Mouse (Mus musculus): Measurements from ENCODE around the gene Ptprn2. TPM values are rescaled to one million over a fixed set of nuclear protein-coding genes. Genes with fewer than 3 reads are reported as not detected.

The Ptprn2 gene
- total RNA-seq, 2 experiments from 2014 or later, result 0.12 to 0.19 TPM

DNA sequence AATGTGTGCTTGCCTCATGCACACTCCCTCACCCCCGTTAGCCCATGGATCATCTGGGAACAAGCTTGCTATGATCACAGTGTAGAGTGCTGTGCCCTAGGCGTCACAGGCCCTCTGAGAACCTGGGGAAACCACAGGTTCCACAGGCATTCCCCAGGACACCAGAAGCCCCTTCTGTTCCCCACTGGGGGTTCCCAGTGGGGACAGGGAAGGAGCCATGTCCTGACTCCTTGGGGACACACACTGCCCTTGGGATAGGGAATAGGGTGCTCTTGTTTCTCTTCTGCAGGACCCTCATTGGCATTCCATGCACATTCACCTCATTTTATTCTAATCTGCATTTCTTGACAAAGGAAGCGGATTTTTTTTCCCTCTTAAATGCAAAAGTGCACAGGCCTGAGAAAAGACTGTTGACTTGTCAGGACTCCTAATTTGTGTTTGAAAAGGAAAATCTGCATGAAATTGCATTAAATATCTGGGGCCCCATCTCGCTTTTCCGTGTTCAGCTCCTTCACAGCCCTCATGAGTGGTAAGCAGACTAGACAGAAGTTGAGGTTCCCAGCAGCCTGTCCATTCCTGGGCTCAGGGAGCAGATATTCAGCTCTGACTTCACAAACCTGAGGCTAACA, 542.9 kb downstream of the Ptprn2 start:
- DNase-seq, result no peak
- intact Hi-C loops (cut with DNase I), result no loop called here

DNA sequence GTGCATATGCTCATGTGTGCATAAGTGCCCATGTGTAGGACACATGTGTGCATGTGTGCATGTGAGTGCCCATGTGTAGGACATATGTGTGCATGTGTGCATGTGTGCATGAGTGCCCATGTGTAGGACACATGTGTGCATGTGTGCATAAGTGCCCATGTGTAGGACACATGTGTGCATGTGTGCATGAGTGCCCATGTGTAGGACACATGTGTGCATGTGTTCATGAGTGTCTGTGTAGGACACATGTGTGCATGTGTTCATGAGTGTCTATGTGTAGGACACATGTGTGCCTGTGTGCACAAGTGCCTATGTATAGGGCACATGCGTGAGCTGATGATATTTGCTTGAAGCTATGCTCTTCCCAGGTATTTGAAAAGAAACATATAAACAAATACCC, 547.7 kb downstream of the Ptprn2 start:
- no peak for DNase-seq
- intact Hi-C loops (cut with DNase I), result no loop called here

DNA sequence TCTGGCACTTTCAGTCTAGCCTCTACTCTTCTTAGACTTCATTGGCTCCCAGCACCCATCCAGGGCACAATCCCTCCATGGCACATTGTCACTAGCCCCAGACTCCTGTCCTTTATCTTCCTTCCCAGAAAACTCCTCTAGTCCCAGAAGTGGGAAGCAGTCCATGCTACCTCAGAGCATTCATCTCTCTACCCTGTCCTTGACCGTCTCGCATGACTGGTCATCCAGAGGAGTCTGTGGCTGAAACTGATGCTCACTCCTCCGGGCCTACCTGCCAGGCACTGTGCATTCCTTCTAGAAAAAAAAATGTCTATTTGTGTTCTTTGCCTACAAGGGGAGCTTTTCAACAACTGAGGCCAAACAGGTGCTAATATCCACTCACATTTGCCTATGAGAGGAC, 549.0 kb downstream of the Ptprn2 start:
- intact Hi-C loops (cut with DNase I), result loop anchor here (2.0 kb wide), 1 partner anchor 292 kb away; no protein-coding TSS in a partner anchor
- no peak for DNase-seq

DNA sequence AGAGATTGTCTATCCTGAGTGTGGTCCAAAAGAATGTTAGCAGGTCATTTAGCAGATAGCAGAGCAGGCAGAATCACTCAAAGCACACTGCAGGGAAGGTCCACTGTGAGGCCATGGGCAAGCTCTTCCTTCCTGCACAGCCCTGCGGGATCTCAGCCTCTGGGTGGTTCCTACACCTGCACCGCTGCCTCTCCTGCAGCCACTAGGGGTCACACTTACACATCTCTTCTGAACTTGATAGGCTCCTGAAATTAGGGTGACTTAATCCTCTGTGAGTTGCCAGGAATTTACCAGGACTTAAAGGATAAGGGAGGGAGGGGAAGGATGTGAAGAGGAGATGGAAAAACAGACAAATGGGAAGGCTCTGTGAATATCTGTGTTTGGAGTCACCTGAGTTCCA, 549.7 kb downstream of the Ptprn2 start:
- intact Hi-C loops (cut with DNase I), result loop anchor here (2.0 to 5.0 kb wide), 2 partner anchors 292 to 317 kb away; no protein-coding TSS in a partner anchor
- peak; percentile 46 to 66 for DNase-seq

DNA sequence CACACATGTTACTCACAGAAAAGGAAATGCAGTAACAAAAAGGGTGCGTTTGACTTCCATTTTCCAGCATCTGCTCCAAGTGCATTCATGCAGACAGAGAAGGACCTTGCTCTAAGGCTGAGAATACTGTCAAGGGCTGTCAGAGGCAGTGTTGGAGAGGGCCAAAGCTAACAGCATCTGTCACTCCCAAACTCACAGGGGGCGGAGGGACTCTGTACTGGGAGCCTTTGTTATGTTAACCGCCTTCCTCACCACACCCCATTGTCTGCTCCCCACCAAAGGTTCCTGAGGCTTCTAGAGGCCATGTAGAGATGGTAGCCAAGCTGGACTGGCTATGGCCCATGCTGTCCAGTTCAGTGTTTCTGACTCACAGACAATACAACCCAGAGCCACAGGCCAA, 553.9 kb downstream of the Ptprn2 start:
- DNase-seq, result no peak

DNA sequence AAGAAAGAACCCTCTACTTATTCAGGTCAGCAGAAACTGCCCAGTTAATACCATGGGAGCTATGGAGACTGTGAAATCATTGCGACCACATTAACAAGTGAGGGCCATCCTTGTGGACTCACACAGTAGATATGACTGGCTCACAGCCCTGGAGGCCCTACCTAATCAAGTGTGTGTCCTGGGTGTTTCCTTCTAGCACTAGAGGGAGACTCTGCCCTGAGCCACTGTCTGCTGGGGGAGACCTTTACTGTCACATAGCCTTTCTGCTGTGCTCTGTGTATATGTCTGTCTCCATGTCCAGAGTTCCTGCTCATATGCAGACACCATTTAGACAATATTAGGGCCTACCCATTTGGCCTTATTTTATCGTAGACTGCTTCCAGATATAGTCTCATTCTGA, 555.9 kb downstream of the Ptprn2 start:
- intact Hi-C loops (cut with DNase I), result no loop called here
- DNase-seq, result no peak

More for the DNA sequence above, 553.9 kb downstream of the Ptprn2 start:
- intact Hi-C loops (cut with DNase I), result loop anchor here (5.0 kb wide), 1 partner anchor 313 kb away; no protein-coding TSS in a partner anchor

DNA sequence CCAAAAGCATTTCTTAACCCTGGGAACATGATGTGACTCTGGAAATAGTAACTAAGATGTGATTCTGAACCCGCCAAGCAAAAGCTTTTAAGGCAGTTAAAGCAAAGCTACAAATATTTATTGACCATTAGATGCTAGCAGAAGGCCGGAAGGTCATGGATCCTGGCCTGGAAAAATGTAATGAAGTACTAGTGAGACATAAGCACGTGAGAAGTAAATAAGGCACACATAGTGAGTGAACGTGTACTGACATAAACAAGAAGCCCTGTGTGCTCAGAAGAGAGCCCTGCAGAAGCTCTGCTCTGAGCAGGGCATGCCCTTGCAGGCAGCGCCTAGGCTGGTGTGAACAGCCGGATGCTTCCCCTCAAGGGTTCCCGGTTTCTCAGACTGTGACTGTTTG, 557.2 kb downstream of the Ptprn2 start:
- intact Hi-C loops (cut with DNase I), result no loop called here
- no peak for DNase-seq

DNA sequence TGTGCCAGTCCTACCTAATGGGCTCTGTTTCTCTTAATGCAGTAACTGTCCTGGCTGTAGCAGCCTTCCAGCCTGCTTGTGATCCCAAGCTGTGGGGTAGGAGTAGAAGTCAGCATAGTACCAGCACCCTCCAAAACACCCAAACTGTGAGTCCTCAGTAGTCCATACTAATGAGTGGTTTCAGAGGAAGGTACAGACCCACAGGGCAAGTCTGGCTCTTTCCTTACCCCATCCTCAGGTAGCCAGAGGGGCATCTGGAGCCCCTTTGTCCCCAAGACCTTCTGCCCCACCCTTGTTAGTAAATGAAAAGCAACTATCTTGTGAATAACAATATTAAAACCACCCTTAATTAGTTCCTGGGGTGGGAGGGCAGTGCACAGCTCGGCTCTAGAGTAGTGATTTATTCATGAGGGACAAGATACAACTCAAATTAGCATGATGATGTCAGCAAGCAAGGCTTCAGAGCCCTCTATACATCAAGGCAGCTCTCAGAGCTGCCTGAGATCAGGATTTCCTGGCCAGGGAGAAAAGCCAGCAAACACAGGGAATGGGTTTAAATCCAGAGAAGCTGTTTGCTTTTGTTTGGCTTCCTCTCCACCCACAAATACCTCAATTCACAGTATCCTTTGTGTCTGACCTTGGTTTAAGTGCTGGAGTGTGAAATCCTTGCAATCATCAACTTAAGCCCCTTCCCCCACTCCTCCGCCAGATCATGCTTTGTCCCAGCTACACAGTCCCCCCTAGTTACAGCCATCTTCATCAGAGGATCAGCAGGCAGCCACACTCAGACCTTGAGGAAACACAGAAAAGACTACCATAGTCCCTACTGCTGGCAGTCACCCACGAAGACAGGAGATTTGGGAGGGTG, 562.1 kb downstream of the Ptprn2 start:
- no peak for DNase-seq
- intact Hi-C loops (cut with DNase I), result no loop called here

DNA sequence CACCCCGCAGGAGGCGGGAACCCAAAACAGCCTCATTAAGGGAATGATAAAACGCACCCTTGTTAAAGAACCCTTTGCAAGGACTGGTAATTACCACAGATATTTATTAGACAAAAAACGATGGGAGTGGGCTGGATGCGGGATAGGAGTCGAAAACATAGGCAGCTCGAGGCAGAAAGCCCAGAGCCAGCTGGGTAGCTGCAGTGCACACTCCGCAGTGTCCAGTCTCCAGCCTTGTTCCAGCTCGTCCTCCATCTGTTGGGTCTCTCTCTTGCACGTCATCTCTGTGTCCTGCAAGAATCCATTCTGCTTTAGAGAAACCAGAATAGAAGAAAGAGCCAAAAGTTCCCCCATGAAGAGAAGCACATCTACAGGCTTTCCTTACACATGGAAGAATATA, 564.3 kb downstream of the Ptprn2 start:
- no peak for DNase-seq
- intact Hi-C loops (cut with DNase I), result no loop called here

DNA sequence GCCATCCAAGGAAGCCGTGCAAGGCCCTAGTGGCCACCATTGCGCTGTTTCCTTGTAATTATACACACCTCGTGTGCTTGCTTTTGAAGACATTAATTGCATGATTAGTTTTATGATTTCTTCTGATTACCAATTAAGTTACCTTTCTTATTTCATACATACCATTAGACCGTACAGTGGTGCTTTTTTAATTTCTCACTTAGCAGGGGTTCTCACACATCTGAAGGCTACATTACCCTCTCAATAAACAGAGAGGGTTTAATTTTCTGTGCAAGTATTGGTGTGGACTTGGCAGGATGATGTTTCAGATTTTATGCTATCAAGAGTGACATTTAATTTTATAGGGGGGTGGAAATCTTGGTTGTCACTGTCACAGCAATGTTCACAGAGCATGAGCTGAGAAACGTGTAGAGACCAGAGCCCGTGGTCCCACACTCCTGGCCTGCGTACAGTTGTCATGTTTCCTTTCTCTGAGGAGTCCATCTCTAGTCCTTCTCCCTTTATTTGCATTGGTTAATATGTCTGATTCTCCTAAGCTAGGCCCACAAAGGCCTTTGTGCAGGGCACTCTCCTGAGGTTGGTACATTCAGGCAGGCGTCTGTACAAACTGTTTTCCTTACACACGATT, 567.8 kb downstream of the Ptprn2 start:
- intact Hi-C loops (cut with DNase I), result no loop called here
- DNase-seq, result no peak

DNA sequence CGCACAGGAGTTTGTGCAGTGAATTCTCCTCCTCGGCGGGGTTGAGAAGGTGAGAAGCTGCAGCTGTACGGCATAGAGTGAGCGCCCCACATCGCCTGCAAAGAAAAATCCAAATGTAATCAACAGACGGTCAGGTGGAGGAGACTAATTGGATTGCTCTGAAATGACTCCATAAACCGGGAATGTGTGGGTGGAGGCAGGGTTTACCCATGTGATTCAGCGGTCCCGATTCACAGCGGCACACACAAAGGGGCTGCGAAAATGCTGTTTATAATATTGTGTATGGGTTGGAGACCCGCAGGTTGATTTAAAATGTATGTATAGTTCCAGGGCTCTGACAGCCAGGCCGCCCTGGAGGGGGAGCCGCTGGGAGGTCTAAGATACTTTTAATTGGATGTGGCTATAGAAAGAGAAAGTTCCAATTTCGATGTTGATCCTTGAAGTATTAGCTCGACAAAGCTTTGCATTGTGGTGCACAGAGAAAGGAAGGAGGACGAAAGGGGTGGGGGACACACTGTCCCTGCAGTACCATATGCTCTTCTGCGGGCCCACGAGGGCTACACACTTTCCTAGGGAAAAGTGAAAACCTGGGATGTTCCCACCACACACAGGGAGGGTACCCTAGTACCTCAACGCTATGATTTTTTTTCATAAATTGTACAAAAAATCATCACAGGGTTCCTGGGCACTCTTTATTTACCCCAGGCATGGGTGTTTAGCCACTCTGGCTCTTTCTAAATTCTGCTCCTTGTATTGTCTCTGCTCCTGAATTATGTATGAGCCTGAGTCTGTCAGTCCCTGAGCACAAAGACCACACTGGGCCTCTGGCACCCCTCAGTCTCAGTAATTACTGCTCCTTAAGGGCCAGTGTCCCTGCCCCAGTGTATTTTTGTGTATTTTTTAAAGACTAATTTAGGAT, 568.6 kb downstream of the Ptprn2 start:
- intact Hi-C loops (cut with DNase I), result no loop called here

DNA sequence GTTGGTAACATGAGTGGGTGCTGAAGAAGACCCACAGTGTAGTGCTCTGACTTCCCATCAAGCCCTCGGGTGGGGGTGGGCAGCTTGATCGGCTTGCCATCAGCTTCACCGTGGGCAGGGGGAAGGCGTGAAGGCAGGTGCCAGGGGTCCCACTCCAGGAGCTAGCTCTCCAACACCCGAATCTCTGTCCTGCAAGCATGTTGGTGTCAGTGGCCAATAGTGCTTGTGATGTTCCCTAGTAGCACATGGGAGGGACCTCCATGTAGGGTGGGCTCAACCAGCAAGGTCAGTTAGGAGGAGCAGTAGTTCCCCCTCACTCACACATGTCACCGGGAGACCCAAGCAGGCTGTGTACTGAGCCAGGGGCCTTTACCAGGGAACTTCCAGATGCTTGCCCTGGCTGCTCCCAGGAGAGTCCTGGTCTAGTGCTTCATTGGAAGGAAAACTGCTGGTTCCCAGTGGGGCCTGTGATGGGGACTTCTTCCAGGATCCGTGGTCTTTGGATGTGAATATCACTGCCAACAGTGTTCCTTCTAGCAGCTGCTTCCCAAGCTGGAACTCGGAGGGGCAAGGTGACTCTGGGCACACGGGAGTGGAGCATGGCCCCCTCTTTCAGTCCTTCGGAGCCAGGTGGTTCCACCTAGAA, 569.5 kb downstream of the Ptprn2 start:
- no peak for DNase-seq
- intact Hi-C loops (cut with DNase I), result no loop called here

More for the DNA sequence above, 568.6 kb downstream of the Ptprn2 start:
- no peak for DNase-seq

DNA sequence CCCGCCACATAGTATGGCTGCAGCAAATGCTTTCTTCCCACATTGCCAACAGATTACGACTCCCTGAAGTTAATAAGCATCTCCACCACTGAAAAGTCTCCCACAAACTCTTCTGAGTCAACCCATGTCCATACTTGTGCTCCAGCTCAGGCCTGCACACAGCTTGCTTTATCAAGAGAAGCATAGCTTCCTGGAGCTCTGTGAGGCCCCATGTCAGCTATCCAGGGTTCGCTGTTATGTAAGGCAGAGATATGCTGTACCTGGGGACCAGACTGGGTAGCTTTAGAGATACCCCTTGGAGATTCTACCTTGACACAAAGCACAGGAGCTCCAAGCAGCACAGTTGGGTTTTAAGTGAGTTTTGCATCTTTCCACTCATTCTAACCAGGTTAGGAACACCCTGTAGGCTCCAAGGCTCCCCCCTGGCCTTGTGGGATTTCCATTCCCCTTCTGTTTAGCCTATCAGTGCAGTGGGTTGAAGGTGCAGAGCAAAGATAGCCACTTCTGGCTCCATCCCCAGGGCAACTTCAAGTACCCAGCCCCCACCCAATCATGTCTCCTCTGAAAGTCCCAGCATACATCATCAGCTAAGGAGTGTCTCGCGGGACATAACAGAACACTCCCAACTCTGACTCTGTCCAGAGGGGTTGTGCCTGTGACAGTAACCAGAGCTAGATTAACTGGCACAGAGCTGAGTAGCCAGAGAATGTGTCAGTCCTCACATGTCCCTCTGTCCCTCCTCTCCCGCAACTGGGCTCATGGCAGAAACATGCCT, 572.9 kb downstream of the Ptprn2 start:
- intact Hi-C loops (cut with DNase I), result no loop called here

DNA sequence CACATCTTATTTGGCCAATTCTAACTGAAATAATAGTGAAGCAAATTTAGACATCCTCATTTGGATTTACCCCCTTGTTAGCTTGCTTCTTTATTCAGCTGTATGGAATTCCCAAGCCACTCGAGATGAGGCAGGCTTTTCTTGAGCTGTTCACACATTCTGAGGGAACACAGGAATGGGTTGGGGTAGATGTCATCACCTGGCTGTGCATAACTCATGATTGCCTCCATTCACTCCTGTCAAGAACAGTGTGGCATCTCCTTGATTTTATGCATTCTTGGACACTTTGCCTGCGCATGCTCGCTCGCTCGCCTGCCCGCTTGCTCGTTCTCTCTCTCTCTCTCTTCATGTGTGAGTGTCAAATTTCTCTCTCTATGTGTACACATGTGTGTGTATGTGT, 573.5 kb downstream of the Ptprn2 start:
- DNase-seq, result no peak
- intact Hi-C loops (cut with DNase I), result no loop called here

More for the DNA sequence above, 572.9 kb downstream of the Ptprn2 start:
- DNase-seq, result no peak

DNA sequence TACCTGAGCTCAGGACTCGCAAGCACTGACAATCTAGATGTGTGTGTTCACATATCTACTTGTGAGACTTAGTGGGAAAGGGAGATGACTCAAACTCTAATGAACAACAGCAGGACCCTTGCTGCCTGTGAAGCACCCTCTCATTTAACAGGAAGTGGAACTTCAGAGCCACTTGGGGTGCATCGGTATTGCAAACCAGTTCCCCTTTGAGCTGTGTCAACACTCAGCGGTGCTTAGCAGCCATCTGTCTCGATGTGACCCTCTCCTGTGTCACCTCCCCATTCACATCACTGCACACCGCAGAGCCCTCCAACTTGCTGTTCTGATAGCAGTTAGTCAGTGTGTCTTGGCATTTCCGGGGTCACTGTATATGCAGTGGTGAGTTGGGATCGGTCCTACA, 592.1 kb downstream of the Ptprn2 start:
- no peak for DNase-seq
- intact Hi-C loops (cut with DNase I), result no loop called here

DNA sequence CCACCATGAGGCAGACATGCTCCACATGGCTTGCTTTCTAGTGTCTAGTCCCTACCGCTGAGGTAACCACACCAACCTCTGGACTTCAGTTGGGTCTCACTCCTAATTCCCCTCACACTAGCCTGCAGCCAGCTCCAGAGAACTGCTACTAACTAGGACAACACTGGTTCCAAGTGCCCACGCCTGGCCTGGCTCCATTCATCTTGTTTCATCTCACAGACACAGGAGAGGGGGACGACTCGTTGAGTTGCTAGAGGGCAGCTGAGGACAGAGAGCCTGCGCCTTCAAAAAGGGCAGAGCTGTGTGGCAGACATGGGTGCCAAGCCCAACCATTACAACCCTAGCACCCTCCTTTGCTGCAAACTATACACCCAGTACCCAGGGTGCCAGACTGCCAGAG, 593.4 kb downstream of the Ptprn2 start:
- no peak for DNase-seq
- intact Hi-C loops (cut with DNase I), result no loop called here

DNA sequence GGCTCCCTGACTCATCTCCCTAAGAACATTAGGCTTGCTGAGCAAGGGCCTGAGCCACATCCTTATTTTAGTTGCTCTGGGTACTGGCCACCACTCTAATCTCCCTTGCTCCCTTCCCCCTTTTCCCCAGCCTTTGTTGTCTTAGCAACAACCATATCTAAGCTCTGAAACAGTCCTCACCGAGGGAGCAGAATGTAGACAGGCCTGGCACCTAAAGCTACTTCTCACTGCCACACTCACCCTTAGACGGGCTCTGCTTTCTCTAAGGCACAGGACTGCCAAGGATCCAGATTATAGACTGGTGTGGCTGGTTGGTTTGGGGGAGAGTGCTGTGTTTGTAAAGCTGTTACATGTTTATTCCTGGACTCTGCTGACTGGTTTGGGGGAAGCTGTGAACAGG, 594.2 kb downstream of the Ptprn2 start:
- DNase-seq, result no peak
- intact Hi-C loops (cut with DNase I), result no loop called here

DNA sequence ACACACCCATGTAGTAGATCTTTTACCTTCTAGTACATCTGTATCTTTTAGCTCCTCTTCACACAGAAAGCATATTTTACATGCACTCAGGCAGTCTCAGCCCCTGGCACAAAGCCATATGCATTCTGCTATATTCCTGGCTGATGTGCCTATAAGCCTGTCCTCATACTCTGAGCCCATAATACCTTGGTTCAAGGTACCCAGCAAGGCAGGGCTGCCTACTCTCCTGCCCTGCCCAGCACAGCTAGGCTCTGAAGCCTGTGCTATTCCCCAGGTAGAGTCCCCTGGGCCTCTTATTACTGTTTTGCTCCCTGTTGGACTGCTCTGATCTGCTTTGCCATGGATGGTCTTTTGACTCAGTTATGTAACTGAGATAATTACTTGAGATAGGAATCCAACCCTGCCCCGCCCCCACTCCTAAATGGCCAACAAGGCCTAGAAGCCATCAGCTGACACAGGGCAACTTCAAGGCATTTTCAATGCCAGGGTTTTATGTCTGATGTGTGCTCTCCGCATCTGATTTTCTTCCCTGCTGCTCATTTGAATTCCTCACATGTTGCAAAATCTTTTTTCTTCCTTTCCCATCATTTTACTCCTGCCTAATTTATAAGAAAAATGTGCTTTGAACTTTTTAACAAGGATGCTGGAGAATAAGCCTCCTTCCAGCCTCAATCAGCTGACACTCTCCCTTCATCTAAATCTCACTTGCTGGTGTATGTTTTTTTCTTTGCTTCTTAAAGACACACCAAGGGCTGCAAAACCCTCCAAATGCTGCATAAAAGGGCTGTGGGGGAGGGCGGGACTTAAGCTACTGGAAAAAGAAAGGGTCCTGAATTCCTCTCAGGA, 598.6 kb downstream of the Ptprn2 start:
- no peak for DNase-seq
- intact Hi-C loops (cut with DNase I), result no loop called here

Measured in heart, postnatal 14 days (tissue).